Mouse (Mus musculus) ES-Bruce4 (cell line): ENCODE data around the gene D330020A13Rik. TPM values are rescaled to one million over a fixed set of nuclear protein-coding genes. Genes with fewer than 3 reads are reported as not detected.

Experiments used
- H3K27ac ChIP-seq: 2 replicates; pipeline ENCODE4 v1.5.1; 2012; ENCODE audit warnings: low read length, inconsistent platforms; ENCODE audit not compliant: insufficient read depth
- H3K27me3 ChIP-seq: 2 replicates; pipeline ENCODE4 v1.6.1; 2012; ENCODE audit warnings: mild to moderate bottlenecking, low read length, inconsistent platforms; ENCODE audit not compliant: control insufficient read depth, poor library complexity, insufficient read depth, severe bottlenecking
- H3K36me3 ChIP-seq: 2 replicates; pipeline ENCODE4 v1.6.1; 2012; ENCODE audit warnings: inconsistent platforms, mild to moderate bottlenecking, low read length, moderate library complexity; ENCODE audit not compliant: control insufficient read depth, poor library complexity, insufficient read depth, severe bottlenecking
- H3K4me1 ChIP-seq: one replicate; pipeline ENCODE4 v1.8.1; 2011; ENCODE audit warnings: low read length; ENCODE audit not compliant: control insufficient read depth, insufficient read depth
- H3K4me3 ChIP-seq: 2 replicates; pipeline ENCODE4 v1.5.1; 2011; ENCODE audit warnings: low read depth, mild to moderate bottlenecking, low read length
- H3K9ac ChIP-seq: 2 replicates; pipeline ENCODE4 v1.6.1; 2012; ENCODE audit warnings: low read depth, mild to moderate bottlenecking, inconsistent platforms; ENCODE audit not compliant: poor library complexity, severe bottlenecking
- H3K9me3 ChIP-seq: replicated peaks from 2 replicates; pipeline ENCODE4 v1.6.1; 2012; ENCODE audit warnings: mild to moderate bottlenecking, low read length, inconsistent platforms; ENCODE audit not compliant: control insufficient read depth, poor library complexity, insufficient read depth, severe bottlenecking
- CTCF ChIP-seq: IDR thresholded peaks from one replicate; pipeline ENCODE4 v1.8.1; 2011; ENCODE audit warnings: low read depth, low read length
- EP300 ChIP-seq: IDR thresholded peaks from 2 replicates; pipeline ENCODE4 v1.6.1; 2011; ENCODE audit warnings: low read depth, low read length; ENCODE audit not compliant: insufficient read depth
- POLR2A ChIP-seq: IDR thresholded peaks from one replicate; pipeline ENCODE4 v1.8.1; 2011; ENCODE audit warnings: low read length; ENCODE audit not compliant: insufficient read depth
- polyA plus RNA-seq: library from polyadenylated mRNA; stranded (reverse); fragments of >200 nt; gene quantifications from 2 replicates; pipeline ENCODE4 v1.2.4, GENCODE M21; 2011; ENCODE audit warnings: low read depth; ENCODE audit not compliant: missing spikeins, insufficient read depth, insufficient read length

Gene D330020A13Rik
- polyA plus RNA-seq, 1 experiment = not detected

- H3K4me1 ChIP-seq = no peaks in the 10 kb centered on the region
- H3K4me3 ChIP-seq = no peak overlapping the region
- no peaks in the 10 kb centered on the region for H3K36me3 ChIP-seq
- no peaks in the 10 kb centered on the region for H3K27me3 ChIP-seq
- no peak overlapping the region for H3K9ac ChIP-seq
- H3K27ac ChIP-seq = no peak overlapping the region
- TF ChIP-seq EP300 = no peak
- no peak for TF ChIP-seq POLR2A
- TF ChIP-seq CTCF = no peak
- H3K9me3 ChIP-seq = no peaks in the 10 kb centered on the region
These were observed 25.0 kb downstream of the D330020A13Rik start for GRCm38 (mm10) chr6:120319129-120319528.

GRCm38 (mm10) chr6:120320369-120320768 lies 26.2 kb downstream of the D330020A13Rik start:
- Histone ChIP-seq H3K27ac (no peak overlapping the region; the same call in 1 of the 2 replicates), H3K4me1 (no peaks in the 10 kb centered on the region), H3K4me3 (no peak overlapping the region), H3K27me3 (no peaks in the 10 kb centered on the region), H3K36me3 (peaks cover 8% of the 10 kb centered on the region; the same call in 1 of the 2 replicates), H3K9ac (no peak overlapping the region), H3K9me3 (no peaks in the 10 kb centered on the region)
- TF ChIP-seq CTCF = no peak

- no peaks in the 10 kb centered on the region for H3K9me3 ChIP-seq
- H3K4me3 ChIP-seq = no peak overlapping the region
- no peaks in the 10 kb centered on the region for H3K4me1 ChIP-seq
- no peak overlapping the region for H3K9ac ChIP-seq
- TF ChIP-seq EP300 (no peak), CTCF (peak; percentile 52)
- H3K36me3 ChIP-seq = peaks cover 22% of the 10 kb centered on the region
- no peak overlapping the region for H3K27ac ChIP-seq
- H3K27me3 ChIP-seq = no peaks in the 10 kb centered on the region
These were observed 30.2 kb downstream of the D330020A13Rik start for GRCm38 (mm10) chr6:120324295-120324927.

- H3K4me1 ChIP-seq = no peaks in the 10 kb centered on the region
- H3K9me3 ChIP-seq = no peaks in the 10 kb centered on the region
- no peak overlapping the region for H3K9ac ChIP-seq
- no peak overlapping the region for H3K4me3 ChIP-seq
- no peak overlapping the region for H3K27ac ChIP-seq
- H3K36me3 ChIP-seq = peaks cover 71% of the 10 kb centered on the region
- TF ChIP-seq CTCF (no peak), EP300 (no peak), POLR2A (no peak)
- H3K27me3 ChIP-seq = no peaks in the 10 kb centered on the region
These were observed 38.2 kb downstream of the D330020A13Rik start for GRCm38 (mm10) chr6:120332351-120332750.

- Histone ChIP-seq H3K36me3 (peaks cover 68% of the 10 kb centered on the region), H3K9me3 (no peaks in the 10 kb centered on the region)
- no peak for TF ChIP-seq POLR2A
- TF ChIP-seq EP300 = no peak
- no peak for TF ChIP-seq CTCF
These were observed 49.8 kb downstream of the D330020A13Rik start for GRCm38 (mm10) chr6:120343992-120344391.

More at GRCm38 (mm10) chr6:120343992-120344391, 49.8 kb downstream of the D330020A13Rik start:
- H3K9ac ChIP-seq = no peak overlapping the region
- no peaks in the 10 kb centered on the region for H3K4me1 ChIP-seq
- H3K27me3 ChIP-seq = no peaks in the 10 kb centered on the region
- H3K4me3 ChIP-seq = no peak overlapping the region
- H3K27ac ChIP-seq = no peak overlapping the region

Other genes starting within 250 kb of the D330020A13Rik start
- 0.75 TPM in 1 of 2 replicates, not detected in the other for gene Ninj2, start 201.0 kb upstream of the D330020A13Rik start, polyA plus RNA-seq
- 15.7 and 18.6 TPM in 2 replicates for gene B4galnt3, start 195 bp downstream of the D330020A13Rik start, polyA plus RNA-seq
- gene Kdm5a, start 69.8 kb downstream of the D330020A13Rik start, polyA plus RNA-seq = 65.6 and 75.3 TPM in 2 replicates
- gene Ccdc77, start 70.0 kb downstream of the D330020A13Rik start, polyA plus RNA-seq = 59.3 and 60.4 TPM in 2 replicates
- gene Il17ra, start 168.9 kb downstream of the D330020A13Rik start, polyA plus RNA-seq = 3.8 and 4.3 TPM in 2 replicates
- not detected in 2 replicates for gene Tmem121b, start 199.4 kb downstream of the D330020A13Rik start, polyA plus RNA-seq
- 17.5 and 18.1 TPM in 2 replicates for gene Hdhd5, start 237.0 kb downstream of the D330020A13Rik start, polyA plus RNA-seq